Mouse (Mus musculus) gastrocnemius, postnatal 10 days (tissue): Measurements from ENCODE around the gene Ccnd2. TPM values are rescaled to one million over a fixed set of nuclear protein-coding genes. Genes with fewer than 3 reads are reported as not detected.

ENCODE experiments used
- DNase-seq: peaks from one replicate; pipeline ENCODE4 v3.0.0; 2021; ENCODE audit warnings: mixed read lengths
- total RNA-seq, 2 experiments: library from RNA; stranded (reverse); gene quantifications; 2 replicates each; pipeline ENCODE4 v1.2.3; 2021

Ccnd2 gene
- total RNA-seq, 2 experiments from 2014 or later, result 33.2 to 52.1 TPM

GRCm38 (mm10) chr6:127148526-127149302, 3.3 kb downstream of the Ccnd2 start:
- DNase-seq, result no peak

GRCm38 (mm10) chr6:127147665-127148064, 4.3 kb downstream of the Ccnd2 start:
- peak; percentile 82 for DNase-seq

- DNase-seq, result no peak
These were observed 5.6 kb downstream of the Ccnd2 start for GRCm38 (mm10) chr6:127146322-127146947.

- no peak for DNase-seq
These were observed 6.4 kb downstream of the Ccnd2 start for GRCm38 (mm10) chr6:127145464-127146190.

- no peak for DNase-seq
These were observed 8.3 kb downstream of the Ccnd2 start for GRCm38 (mm10) chr6:127143576-127144288.

GRCm38 (mm10) chr6:127143124-127143520, 8.9 kb downstream of the Ccnd2 start:
- DNase-seq, result no peak

- DNase-seq, result no peak
These were observed 9.6 kb downstream of the Ccnd2 start for GRCm38 (mm10) chr6:127142154-127143123.

GRCm38 (mm10) chr6:127138962-127139361, 13.0 kb downstream of the Ccnd2 start:
- DNase-seq, result no peak

GRCm38 (mm10) chr6:127133433-127134245, 18.4 kb downstream of the Ccnd2 start:
- no peak for DNase-seq

- DNase-seq, result no peak
These were observed 19.3 kb downstream of the Ccnd2 start for GRCm38 (mm10) chr6:127132719-127133118.

GRCm38 (mm10) chr6:127131946-127132345, 20.0 kb downstream of the Ccnd2 start:
- DNase-seq, result no peak

GRCm38 (mm10) chr6:127130377-127130776, 21.6 kb downstream of the Ccnd2 start:
- DNase-seq, result no peak

GRCm38 (mm10) chr6:127129659-127130058, 22.3 kb downstream of the Ccnd2 start:
- DNase-seq, result no peak

- DNase-seq, result no peak
These were observed 28.5 kb downstream of the Ccnd2 start for GRCm38 (mm10) chr6:127123506-127123905.

- DNase-seq, result no peak
These were observed 29.0 kb downstream of the Ccnd2 start for GRCm38 (mm10) chr6:127122996-127123395.

GRCm38 (mm10) chr6:127122221-127122806, 29.7 kb downstream of the Ccnd2 start:
- DNase-seq, result no peak

GRCm38 (mm10) chr6:127114753-127115456, 37.1 kb downstream of the Ccnd2 start:
- DNase-seq, result no peak

GRCm38 (mm10) chr6:127109402-127109930, 42.5 kb downstream of the Ccnd2 start, which contains the start of gene Tigar:
Gene Tigar (minus strand): TSS chr6:127109557.
- peak; percentile 88 for DNase-seq
